Mouse (Mus musculus): ENCODE data around the gene Gja10. TPM values are rescaled to one million over a fixed set of nuclear protein-coding genes. Genes with fewer than 3 reads are reported as not detected.

Gene Gja10
- total and polyA plus RNA-seq, 3 experiments = not detected

DNA sequence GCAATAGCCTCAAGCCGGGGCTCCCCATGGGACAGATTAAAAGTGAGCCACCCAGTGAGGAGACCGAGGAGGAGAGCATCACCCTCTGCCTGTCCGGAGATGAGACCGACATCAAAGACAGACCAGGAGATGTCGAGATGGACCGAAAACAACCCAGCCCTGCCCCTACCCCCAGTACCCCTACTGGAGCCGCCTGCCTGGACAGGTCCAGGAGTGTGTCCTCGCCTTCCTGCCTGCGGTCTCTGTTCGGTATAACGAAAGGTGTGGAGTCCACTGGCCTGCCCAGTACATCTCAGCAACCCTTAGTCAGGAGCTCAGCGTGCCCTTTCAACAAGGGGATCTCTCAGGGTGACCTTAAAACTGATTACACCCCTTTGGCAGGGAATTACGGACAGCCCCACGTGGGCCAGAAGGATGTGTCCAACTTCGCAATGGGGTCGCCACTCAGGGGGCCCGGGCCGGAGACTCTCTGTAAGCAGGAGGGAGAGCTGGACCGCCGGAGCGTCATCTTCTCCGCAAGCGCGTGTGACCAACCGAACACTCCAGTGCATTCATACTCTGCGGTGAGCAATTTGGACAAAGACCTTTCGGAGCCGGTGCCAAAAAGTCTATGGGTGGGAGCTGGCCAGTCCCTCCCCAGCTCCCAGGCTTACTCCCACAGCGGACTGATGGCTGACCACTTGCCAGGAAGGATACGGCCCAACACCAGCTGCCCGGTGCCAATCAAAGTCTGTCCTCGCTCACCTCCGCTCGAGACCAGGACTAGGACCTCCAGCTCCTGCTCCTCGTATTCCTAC lies 40.0 kb downstream of the Gja10 start:
- Histone ChIP-seq H3K9ac (ENCODE audit: control insufficient read depth, low read depth, low read length, poor library complexity, severe bottlenecking) (no peak overlapping the region), H3K79me2 (ENCODE audit: control insufficient read depth, insufficient read depth, low read length, poor library complexity) (no peaks in the 10 kb centered on the region)

DNA sequence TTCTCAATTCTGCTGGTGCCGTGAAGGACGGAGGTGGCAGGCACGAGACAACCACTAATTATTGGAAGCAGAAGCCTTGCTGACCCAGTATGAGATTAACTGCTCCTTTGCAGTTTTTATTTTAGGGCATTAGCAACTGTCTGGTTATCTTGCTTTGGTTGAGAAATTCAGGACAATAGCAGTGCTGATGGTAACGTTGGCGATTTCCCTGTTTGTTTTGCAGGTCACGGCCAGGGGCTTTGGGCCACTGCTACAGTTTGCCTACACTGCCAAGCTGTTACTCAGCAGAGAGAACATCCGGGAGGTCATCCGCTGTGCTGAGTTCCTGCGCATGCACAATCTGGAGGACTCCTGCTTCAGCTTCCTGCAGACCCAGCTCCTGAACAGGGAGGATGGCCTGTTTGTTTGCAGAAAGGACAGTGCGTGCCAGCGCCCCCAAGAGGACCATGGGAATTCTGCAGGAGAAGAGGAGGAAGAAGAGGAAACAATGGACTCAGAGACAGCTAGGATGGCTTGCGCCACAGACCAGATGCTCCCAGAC lies 40.9 kb downstream of the Gja10 start:
- H3K27me3 ChIP-seq (ENCODE audit: control insufficient read depth in 1 of 2, insufficient read depth in 2 of 2, low read length in 2 of 2) = no peaks in the 10 kb centered on the region; a peak in 2 of 4 replicates
- no peaks in the 10 kb centered on the region for H3K9me3 ChIP-seq (replicated peaks; ENCODE audit: insufficient read depth, low read length)
- no peak overlapping the region for H3K4me3 ChIP-seq (ENCODE audit: control insufficient read depth in 1 of 2, insufficient read depth in 1 of 2, low read depth in 2 of 2, low read length in 2 of 2)
- no peak overlapping the region for H3K27ac ChIP-seq (ENCODE audit: control insufficient read depth, low read depth, low read length)
- no peaks in the 10 kb centered on the region for H3K36me3 ChIP-seq (ENCODE audit: control insufficient read depth in 1 of 2, insufficient read depth in 2 of 2, low read length in 2 of 2)
- H3K9ac ChIP-seq (ENCODE audit: control insufficient read depth, low read depth, low read length, poor library complexity, severe bottlenecking) = no peak overlapping the region
- TF ChIP-seq CTCF (IDR thresholded peaks at IDR 0.05 in 2 of 3, conservative IDR thresholded peaks at IDR 0.05 in 1 of 3; ENCODE audit: control insufficient read depth in 1 of 3, insufficient read depth in 1 of 3, low read depth in 2 of 3, low read length in 3 of 3, poor library complexity in 1 of 3, severe bottlenecking in 1 of 3) (peak; percentile 34 to 40 (median 38)), HCFC1 (IDR thresholded peaks at IDR 0.05; ENCODE audit: low read depth, low read length) (no peak)
- peak; percentile 14 for DNase-seq (ENCODE audit: low read depth, low spot score)
- no peaks in the 10 kb centered on the region for H3K79me2 ChIP-seq (ENCODE audit: control insufficient read depth, insufficient read depth, low read length, poor library complexity)
- peaks cover 0 to 3% of the 10 kb centered on the region in 2 experiments; a peak in 1 of 4 replicates for H3K4me1 ChIP-seq (ENCODE audit: control insufficient read depth in 1 of 2, insufficient read depth in 2 of 2, low read length in 2 of 2)

More for the DNA sequence above, 40.0 kb downstream of the Gja10 start:
- Histone ChIP-seq H3K4me3 (ENCODE audit: control insufficient read depth in 1 of 2, insufficient read depth in 1 of 2, low read depth in 2 of 2, low read length in 2 of 2) (no peak overlapping the region), H3K27ac (ENCODE audit: control insufficient read depth, low read depth, low read length) (no peak overlapping the region), H3K9me3 (replicated peaks; ENCODE audit: insufficient read depth, low read length) (no peaks in the 10 kb centered on the region), H3K36me3 (ENCODE audit: control insufficient read depth in 1 of 2, insufficient read depth in 2 of 2, low read length in 2 of 2) (no peaks in the 10 kb centered on the region), H3K4me1 (ENCODE audit: control insufficient read depth in 1 of 2, insufficient read depth in 2 of 2, low read length in 2 of 2) (peaks cover 0 to 3% of the 10 kb centered on the region in 2 experiments; a peak in 1 of 4 replicates), H3K27me3 (ENCODE audit: control insufficient read depth in 1 of 2, insufficient read depth in 2 of 2, low read length in 2 of 2) (no peaks in the 10 kb centered on the region; a peak in 2 of 4 replicates)
- no peak for TF ChIP-seq KAT2A (conservative IDR thresholded peaks at IDR 0.05; ENCODE audit: low read depth, low read length)
- no peak for TF ChIP-seq NELFE (IDR thresholded peaks at IDR 0.05; ENCODE audit: low read depth, low read length)
- TF ChIP-seq ZMIZ1 (IDR thresholded peaks at IDR 0.05; ENCODE audit: low read depth, low read length) = no peak
- no peak for TF ChIP-seq GABPA (IDR thresholded peaks at IDR 0.05; ENCODE audit: low read depth, low read length)
- no peak for TF ChIP-seq ELF1 (IDR thresholded peaks at IDR 0.05; ENCODE audit: low read depth, low read length)
- TF ChIP-seq POLR2A (IDR thresholded peaks at IDR 0.05; ENCODE audit: control insufficient read depth in 1 of 2, insufficient read depth in 1 of 2, low read depth in 1 of 2, low read length in 2 of 2, poor library complexity in 1 of 2) = no peak
- no peak for TF ChIP-seq MXI1 (IDR thresholded peaks at IDR 0.05; ENCODE audit: low read depth, low read length)
- TF ChIP-seq POLR2AphosphoS5 (IDR thresholded peaks at IDR 0.05; ENCODE audit: borderline replicate concordance, low read depth, low read length) = no peak
- TF ChIP-seq MYC (IDR thresholded peaks at IDR 0.05; ENCODE audit: low read depth, low read length) = no peak
- no peak for TF ChIP-seq MAX (IDR thresholded peaks at IDR 0.05; ENCODE audit: low read length)
- TF ChIP-seq ZKSCAN1 (IDR thresholded peaks at IDR 0.05; ENCODE audit: low read depth, low read length) = no peak
- no peak for TF ChIP-seq NRF1 (IDR thresholded peaks at IDR 0.05; ENCODE audit: insufficient read depth, low read depth, low read length, poor library complexity, severe bottlenecking)
- TF ChIP-seq MYB (IDR thresholded peaks at IDR 0.05; ENCODE audit: low read depth, low read length) = no peak
- TF ChIP-seq RAD21 (IDR thresholded peaks at IDR 0.05; ENCODE audit: low read depth, low read length) = no peak
- TF ChIP-seq POLR2AphosphoS2 (IDR thresholded peaks at IDR 0.05; ENCODE audit: low read length) = no peak
- DNase-seq (ENCODE audit: low read depth, low spot score) = no peak

All from MEL (cell line).